Mouse (Mus musculus) liver, adult 2 months (tissue): Measurements from ENCODE around the gene Dact3. TPM values are rescaled to one million over a fixed set of nuclear protein-coding genes. Genes with fewer than 3 reads are reported as not detected.

Experiments used
- DNase-seq: peaks from one replicate; pipeline ENCODE4 v3.0.0-alpha.2; 2011; ENCODE audit warnings: low read depth, low spot score; ENCODE audit errors: extremely low read depth
- H3K27ac ChIP-seq: fragments of 200-500 bp; replicated peaks from 2 replicates; pipeline ENCODE4 v1.5.1; 2012; ENCODE audit warnings: low read depth, mild to moderate bottlenecking, control low read depth, inconsistent platforms, low read length; ENCODE audit not compliant: insufficient read depth
- H3K27me3 ChIP-seq: fragments of 200-500 bp; 2 replicates; pipeline ENCODE4 v1.6.1; 2012; ENCODE audit warnings: mild to moderate bottlenecking, moderate library complexity, low read length, inconsistent platforms; ENCODE audit not compliant: control insufficient read depth, insufficient read depth
- H3K36me3 ChIP-seq: fragments of 200-500 bp; 2 replicates; pipeline ENCODE4 v1.6.1; 2012; ENCODE audit warnings: low read length, inconsistent platforms; ENCODE audit not compliant: control insufficient read depth, insufficient read depth
- H3K4me1 ChIP-seq: fragments of 200-500 bp; 2 replicates; pipeline ENCODE4 v1.6.1; 2011; ENCODE audit warnings: low read length; ENCODE audit not compliant: control insufficient read depth, insufficient read depth
- H3K4me3 ChIP-seq: fragments of 200-500 bp; 2 replicates; pipeline ENCODE4 v1.5.1; 2011; ENCODE audit warnings: low read depth, mild to moderate bottlenecking, control low read depth, low read length, moderate library complexity; ENCODE audit not compliant: insufficient read depth
- H3K79me2 ChIP-seq: fragments of 200-500 bp; 2 replicates; pipeline ENCODE4 v1.6.1; 2012; ENCODE audit warnings: inconsistent platforms, mild to moderate bottlenecking, low read length, moderate library complexity; ENCODE audit not compliant: control insufficient read depth, insufficient read depth
- H3K9ac ChIP-seq: fragments of 200-500 bp; 2 replicates; pipeline ENCODE4 v1.6.1; 2012; ENCODE audit warnings: low read depth, mild to moderate bottlenecking, control low read depth, inconsistent platforms, low read length
- CTCF ChIP-seq: fragments of 200-500 bp; IDR thresholded peaks from 2 replicates; pipeline ENCODE4 v1.5.1; 2011; ENCODE audit warnings: low read depth, low read length, control low read depth
- POLR2A ChIP-seq: fragments of 200-500 bp; IDR thresholded peaks from 2 replicates; pipeline ENCODE4 v1.6.1; 2011; ENCODE audit warnings: low read length, control low read depth; ENCODE audit not compliant: insufficient read depth; ENCODE audit errors: extremely low read depth
- WGBS: fragments of 180-500 bp; shearing (Covaris S2); methylation state at CpG from one replicate; pipeline ENCODE4 v1.1.7; 2018; 5-methylcytosine and 5-hydroxymethylcytosine counted together
- polyA plus RNA-seq: library from polyadenylated mRNA; depleted of rRNA; stranded (reverse); fragments of >200 nt; gene quantifications from 2 replicates; pipeline ENCODE4 v1.2.3, GENCODE M21; 2012
- total RNA-seq: library from RNA; depleted of rRNA; stranded (reverse); fragments of >200 nt; gene quantifications from 2 replicates; pipeline ENCODE4 v1.2.3, GENCODE M21; 2014

Gene Dact3
- total and polyA plus RNA-seq, 2 experiments: under 0.01 to 0.64 TPM

- H3K27ac ChIP-seq: no peak overlapping the region
These were observed 4.9 kb downstream of the Dact3 start for GRCm38 (mm10) chr7:16879796-16880547.

DNA sequence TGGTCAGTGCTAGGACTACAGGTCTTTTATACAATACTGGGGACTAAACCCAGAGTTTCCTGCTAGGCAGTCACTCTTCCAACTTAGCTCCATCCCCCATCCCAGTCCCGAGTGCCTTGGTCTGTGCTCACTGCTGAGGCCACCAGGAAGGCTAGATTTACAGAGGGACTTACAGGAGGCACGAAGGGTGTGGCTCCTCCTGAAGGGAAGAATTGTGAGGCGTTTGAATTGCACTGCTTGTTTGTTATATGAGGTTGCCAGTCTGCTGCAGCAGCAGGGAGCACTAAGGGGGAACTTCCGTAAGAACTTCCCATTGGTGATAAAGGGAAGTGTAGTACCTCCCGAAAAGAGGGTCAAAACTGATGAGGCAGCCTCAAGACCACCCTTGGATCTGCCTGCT is 5.5 kb downstream of the Dact3 start:
- H3K27ac ChIP-seq: no peak overlapping the region
- H3K4me1 ChIP-seq: no peaks in the 10 kb centered on the region; the same call in 1 of the 2 replicates
- H3K9ac ChIP-seq: no peak overlapping the region
- no peak for TF ChIP-seq POLR2A
- TF ChIP-seq CTCF: no peak
- no peak for DNase-seq
- no peak overlapping the region for H3K4me3 ChIP-seq
- H3K27me3 ChIP-seq: peaks cover 9% of the 10 kb centered on the region
- WGBS: 59% methylated on average over 5 of the region's 5 CpGs
- H3K36me3 ChIP-seq: no peaks in the 10 kb centered on the region
- no peaks in the 10 kb centered on the region for H3K79me2 ChIP-seq

More at GRCm38 (mm10) chr7:16879796-16880547, 4.9 kb downstream of the Dact3 start:
- no peak for DNase-seq
- Histone ChIP-seq H3K9ac (no peak overlapping the region), H3K4me3 (no peak overlapping the region), H3K36me3 (no peaks in the 10 kb centered on the region), H3K4me1 (no peaks in the 10 kb centered on the region; the same call in 1 of the 2 replicates), H3K79me2 (no peaks in the 10 kb centered on the region), H3K27me3 (peaks cover 5% of the 10 kb centered on the region)
- TF ChIP-seq CTCF (no peak), POLR2A (no peak)
- WGBS: 65% methylated on average over 9 of the region's 9 CpGs

DNA sequence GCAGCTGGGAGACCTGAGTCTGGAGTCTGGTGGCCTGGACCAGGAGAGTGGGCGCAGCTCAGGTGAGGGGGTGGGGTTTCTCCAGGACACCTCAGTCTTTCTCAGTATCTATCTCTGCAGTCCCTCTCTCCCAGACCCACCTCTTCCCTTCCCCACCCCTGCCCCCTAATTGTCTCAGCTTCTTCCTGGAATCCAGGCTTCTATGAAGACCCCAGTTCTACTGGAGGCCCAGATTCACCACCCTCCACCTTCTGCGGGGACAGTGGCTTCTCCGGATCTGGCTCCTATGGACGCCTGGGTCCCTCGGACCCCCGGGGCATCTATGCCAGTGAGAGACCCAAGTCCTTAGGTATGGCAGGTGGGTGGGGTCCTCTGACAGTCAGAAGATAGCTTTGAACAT is 8.0 kb downstream of the Dact3 start:
- Histone ChIP-seq H3K4me3 (no peak overlapping the region), H3K27ac (no peak overlapping the region), H3K9ac (no peak overlapping the region), H3K79me2 (no peaks in the 10 kb centered on the region), H3K27me3 (peaks cover 16% of the 10 kb centered on the region), H3K4me1 (no peaks in the 10 kb centered on the region), H3K36me3 (no peaks in the 10 kb centered on the region)
- DNase-seq: no peak
- TF ChIP-seq POLR2A (no peak), CTCF (no peak)
- 91% methylated on average over 6 of the region's 6 CpGs for WGBS

GRCm38 (mm10) chr7:16884334-16884733 is 9.2 kb downstream of the Dact3 start:
- 87% methylated on average over 4 of the region's 4 CpGs for WGBS
- no peak overlapping the region for H3K9ac ChIP-seq
- H3K27me3 ChIP-seq: peaks cover 16% of the 10 kb centered on the region
- no peaks in the 10 kb centered on the region for H3K79me2 ChIP-seq
- H3K4me3 ChIP-seq: no peak overlapping the region
- H3K36me3 ChIP-seq: no peaks in the 10 kb centered on the region
- TF ChIP-seq CTCF (no peak), POLR2A (no peak)
- DNase-seq: no peak
- H3K4me1 ChIP-seq: no peaks in the 10 kb centered on the region
- H3K27ac ChIP-seq: no peak overlapping the region

DNA sequence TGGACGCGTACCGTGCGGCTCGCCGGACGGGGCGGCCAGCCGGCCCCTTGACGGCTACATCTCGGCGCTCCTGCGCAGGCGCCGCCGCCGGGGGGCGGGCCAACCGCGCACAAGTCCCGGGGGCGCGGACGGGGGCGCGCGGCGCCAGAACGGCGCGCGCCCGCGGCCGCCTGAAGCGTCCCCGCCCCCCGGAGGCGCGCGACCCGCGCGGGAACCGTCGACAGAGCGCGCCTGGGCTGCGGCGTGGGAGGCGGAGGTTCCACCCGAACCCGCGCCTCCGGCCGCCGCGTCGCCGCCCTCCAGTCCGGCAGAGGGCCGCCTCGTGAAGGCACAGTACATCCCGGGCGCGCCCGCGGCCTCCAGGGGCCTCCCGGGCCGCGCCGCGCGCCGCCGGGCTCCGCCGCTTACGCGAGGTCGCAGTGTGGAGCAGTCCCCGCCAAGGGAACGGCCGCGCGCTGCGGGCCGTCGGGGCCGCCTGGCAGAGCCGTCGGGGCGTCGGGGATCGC is 10.2 kb downstream of the Dact3 start:
- Histone ChIP-seq H3K27ac (no peak overlapping the region), H3K79me2 (no peaks in the 10 kb centered on the region), H3K27me3 (peaks cover 16% of the 10 kb centered on the region), H3K4me1 (no peaks in the 10 kb centered on the region), H3K9ac (no peak overlapping the region), H3K36me3 (no peaks in the 10 kb centered on the region), H3K4me3 (peak overlapping the region; percentile 45; the same call in 1 of the 2 replicates)
- TF ChIP-seq POLR2A (no peak), CTCF (no peak)
- WGBS: 23% methylated on average over 93 of the region's 95 CpGs
- DNase-seq: no peak

- 57% methylated on average over 59 of the region's 59 CpGs for WGBS
- H3K27ac ChIP-seq: no peak overlapping the region
- H3K79me2 ChIP-seq: no peaks in the 10 kb centered on the region
- H3K4me3 ChIP-seq: no peak overlapping the region
- no peaks in the 10 kb centered on the region for H3K4me1 ChIP-seq
- H3K36me3 ChIP-seq: no peaks in the 10 kb centered on the region
- no peak overlapping the region for H3K9ac ChIP-seq
- peaks cover 16% of the 10 kb centered on the region for H3K27me3 ChIP-seq
- TF ChIP-seq POLR2A (no peak), CTCF (no peak)
- no peak for DNase-seq
These were observed 10.8 kb downstream of the Dact3 start for GRCm38 (mm10) chr7:16885905-16886304.
